Mouse (Mus musculus) left cerebral cortex, adult 9 months (tissue): ENCODE results near the gene Itk.
A peak's percentile ranks its signal among the peaks of the same experiment; 100 is the strongest.
"Not testable (repeated sequence)": the region's sequence is repeated elsewhere in the genome, so short reads cannot be mapped to it uniquely, and the experiment has no call there.

Experiments
- DNase-seq, 2 experiments: peaks; one replicate each; pipeline ENCODE4 v3.0.0; 2022; ENCODE audit warnings: low spot score in 2 of 2

Itk gene

DNA sequence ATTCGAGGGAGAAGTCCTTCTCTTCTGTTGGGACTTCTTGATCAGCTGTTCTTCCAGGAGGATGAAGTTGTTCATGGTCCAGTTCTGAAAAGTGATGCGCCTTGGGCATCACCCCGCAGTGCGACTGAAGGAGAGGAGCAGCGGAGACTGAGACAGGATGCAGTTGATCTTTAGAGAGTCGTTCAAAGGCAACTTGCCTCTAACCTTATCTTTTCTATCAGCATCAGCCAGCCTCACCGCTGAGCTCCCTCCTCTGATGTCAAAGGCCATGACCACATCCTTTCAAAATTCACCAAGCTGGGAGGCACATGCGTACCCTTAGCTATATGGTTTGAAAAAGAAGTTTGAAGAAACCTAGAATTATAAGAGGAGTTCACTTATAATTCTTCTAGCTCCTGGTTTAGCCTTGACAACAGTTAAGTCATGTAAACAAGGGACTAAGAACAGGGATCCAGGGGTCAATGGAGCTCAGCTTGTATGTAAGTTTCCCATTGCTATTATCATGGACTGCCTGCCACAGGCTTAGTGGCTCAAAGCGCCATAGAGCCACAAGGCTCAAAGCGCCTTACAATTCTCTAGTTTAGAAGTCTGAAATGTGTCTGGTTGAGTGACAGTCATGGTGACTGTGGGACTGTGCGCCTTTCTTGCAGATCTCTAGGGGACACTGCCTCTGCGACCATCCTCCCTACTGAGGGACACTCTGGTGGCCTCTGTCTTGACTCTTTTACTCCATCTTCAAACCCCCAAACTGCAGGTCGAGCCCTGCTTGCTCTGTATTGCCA, at the start of gene Itk:
Itk (minus strand) TSS at position 180 of the 782 bp plus-strand sequence.
- DNase-seq, result no peak

DNA sequence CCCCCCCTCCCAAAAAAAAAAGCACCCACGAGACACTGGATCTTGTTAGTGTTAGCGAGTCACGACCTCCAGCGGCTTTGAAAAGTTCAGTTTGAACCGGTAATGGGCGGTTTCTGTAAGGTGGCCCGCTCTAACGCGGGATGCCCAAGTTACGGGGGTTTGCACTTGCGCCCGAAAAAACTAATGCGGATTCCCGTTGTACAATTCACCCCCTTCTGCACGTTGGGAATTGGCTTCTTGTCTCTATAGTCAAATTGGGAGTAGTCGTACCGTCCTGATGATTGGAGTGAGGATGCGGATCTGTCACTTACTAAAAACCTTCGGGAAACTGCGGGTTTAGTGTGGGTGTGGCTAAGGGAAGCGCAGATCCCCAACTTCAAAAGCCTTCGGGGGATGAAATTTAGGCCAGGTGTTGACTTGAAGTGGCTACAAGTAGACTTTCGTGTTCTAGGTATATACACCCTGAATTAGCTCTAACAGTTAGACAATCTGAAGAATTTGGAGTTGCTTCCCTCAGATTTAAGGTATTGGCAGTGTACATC, 48.2 kb upstream of the Itk start:
- DNase-seq, result no peak

DNA sequence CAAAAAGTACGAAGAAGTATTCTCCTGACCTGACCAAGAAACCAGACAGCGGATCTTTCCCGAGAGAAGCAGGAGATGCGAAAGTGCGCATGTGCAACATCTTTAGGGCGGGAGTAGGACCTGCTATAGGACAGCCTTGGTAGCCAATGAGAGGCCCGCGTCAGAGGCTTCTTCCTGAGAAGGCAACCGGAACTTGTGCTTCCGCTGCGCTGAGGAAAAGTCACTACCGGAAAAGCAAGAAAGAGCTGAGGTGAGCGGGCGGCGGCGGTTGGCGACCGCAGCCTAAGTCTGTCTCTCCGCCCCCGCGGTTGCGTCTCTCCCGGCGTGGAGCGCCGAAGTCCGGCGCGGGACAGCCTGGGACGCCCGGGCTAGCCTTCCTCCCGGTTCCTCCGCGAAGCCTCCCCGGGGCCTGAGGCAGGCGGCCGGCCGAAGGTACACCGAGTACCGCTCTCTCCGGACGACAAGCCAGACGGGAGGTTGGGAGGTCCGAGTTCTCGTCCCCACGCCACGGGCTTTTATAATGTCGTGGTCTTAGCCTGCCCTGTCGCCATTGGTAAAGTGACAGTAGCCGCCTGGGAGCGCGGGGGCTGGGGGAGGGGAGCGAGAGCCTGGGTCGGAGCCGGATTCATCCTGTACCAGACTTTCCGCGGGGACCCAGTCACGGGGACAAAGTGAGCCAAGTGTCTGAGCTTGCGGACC, 47.6 kb upstream of the Itk start, which contains the start of gene Med7:
Med7 (plus strand) TSS at position 166 of the 699 bp plus-strand sequence.
- DNase-seq, result peak; percentile 89 to 96

DNA sequence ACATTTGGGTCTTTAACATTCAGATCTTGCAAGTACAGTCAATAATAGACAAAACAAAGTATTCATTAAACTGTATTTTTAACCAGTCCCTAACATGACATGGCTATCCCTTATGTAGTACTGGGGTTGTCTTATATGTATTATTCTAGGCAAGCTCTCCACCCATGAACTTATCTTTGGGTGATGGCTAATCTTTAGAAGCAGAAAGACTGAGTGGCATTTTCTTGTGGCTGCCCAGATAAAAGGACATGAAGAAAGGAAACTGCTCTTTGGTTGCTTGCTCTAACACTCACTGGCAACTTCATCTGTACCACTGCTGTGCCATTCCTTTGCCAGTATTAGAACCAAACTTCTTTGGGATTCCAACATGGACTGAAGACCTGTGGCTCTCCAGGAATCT, 46.0 kb upstream of the Itk start:
- no peak for DNase-seq

DNA sequence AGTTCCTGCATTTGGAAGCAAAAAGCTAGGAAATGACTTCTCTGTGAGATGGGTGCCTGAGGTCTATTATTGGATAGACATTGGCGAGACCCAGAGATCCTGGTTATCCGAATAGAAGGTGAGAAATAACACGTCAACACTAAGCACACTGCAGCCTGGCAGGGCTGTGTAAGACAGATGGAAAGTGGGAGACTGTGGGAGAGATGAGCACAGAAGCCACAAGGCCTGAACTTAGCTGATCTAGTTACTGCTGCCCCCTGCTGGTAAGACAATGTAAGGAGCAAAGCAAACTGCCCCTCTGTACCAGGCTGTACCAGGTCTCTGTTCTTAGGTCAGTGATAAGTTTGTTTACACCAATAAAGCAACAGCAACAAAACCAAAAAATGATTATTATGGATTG, 41.8 kb upstream of the Itk start:
- peak; percentile 76 to 90 for DNase-seq

DNA sequence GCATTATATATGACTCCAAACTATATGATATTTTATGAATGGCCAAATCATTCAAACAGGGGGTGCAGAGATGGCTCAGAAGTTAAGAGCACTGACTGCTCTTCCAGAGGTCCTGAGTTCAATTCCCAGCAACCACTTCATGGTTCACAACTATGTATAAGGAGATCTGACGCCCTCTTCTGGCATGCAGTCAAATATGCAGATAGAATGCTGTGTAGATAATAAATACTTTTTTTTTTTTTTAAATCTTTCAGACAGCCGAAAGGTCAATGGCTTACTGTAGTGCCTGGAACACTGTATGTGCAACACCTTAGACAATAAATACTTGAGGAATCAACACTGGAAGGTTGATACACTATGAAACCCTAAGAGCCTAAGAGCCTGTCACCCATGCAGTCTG, 40.8 kb upstream of the Itk start:
- DNase-seq, result no peak

DNA sequence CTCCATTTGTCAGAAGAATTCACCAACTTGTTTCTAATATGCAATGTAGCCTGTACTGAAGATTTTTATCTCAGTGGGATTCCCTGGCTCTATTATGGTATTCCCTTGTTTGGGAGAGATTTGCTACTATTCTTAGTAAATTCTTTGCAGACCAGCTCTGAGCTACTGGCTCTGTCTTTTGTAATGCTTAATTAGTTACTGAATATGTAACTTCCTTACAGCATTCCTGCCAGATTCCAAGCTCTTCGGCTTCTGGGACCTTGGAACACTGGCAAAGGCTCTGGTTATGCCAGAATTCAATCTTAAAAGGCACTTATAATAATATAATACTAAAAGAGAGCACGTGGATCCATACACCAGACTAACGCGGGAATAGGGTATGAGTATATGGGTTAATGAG, 38.8 kb upstream of the Itk start:
- not testable (repeated sequence) for DNase-seq

DNA sequence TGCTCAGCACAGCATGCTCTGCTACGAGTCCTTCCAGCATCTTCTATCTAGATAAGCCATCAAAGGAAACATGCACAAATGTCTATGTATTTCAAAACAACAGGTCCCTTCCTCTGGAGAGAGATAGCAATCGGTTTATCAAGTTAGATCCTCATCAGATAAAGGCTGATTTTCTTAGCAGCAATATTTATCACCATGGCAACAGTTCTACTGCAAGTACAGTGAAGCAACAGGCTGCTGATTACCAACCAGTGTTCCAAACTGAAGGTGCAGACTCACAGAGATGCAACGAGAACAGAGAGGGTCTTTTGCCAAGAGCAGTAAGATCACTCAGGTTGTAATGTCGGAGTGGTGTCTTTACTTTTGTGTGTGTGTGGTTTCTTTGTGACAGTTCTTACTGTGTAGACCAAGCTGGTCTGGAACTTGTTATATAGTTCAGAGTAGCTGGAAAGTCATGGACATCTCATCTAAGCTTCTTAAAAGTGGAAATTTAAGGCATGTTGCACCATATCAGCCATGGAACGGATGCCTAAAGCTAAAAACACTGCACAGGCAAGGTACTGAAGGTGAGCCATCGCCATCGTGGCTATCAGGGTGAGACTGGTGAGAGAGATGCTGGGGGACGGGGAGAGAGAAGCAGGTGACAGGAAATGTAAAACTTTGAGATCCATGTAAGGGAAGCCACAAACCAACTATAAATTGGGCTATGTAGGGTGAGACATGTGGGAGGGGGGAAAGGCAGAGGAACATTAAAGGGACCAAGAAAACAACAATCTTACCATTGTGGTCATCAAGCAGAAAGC, 32.0 kb upstream of the Itk start:
- no peak for DNase-seq

DNA sequence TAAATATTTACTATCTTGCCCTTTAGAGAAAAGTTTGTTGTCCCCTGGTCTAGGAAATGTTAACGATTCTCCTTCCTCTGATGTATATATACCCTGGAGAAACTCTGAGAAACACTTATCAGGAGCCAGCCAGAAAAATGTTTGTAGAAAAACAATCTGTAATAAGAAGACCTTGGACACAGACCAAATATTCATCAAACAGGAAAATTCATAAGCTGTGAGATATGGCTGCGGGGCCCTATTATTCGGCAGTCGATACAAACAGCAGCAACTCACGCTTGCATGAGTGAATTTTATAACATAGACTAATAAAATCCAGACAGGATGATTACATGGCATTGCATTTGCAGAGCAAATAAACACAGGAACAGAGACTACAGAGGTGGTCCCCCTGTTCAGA, 29.5 kb upstream of the Itk start:
- DNase-seq, result no peak

DNA sequence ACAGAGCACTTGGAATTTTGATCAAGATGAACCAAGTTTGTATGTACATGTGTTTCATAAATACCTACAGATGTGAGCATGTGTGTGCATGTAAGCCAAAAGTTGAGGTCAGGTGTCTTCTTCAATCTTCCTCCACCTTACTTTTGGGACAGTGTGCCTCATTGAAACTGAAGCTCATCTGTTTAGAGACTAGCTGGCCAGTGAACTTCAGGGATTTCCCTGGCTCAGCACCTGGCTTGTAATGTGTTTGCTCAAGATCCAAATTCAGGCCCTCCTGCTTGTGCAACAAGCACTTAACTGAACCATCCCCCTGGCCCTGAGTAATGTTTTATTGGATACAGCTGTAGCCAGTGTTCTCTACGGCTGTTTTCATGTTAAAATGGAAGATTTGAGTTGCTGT, 29.1 kb upstream of the Itk start:
- no peak for DNase-seq

DNA sequence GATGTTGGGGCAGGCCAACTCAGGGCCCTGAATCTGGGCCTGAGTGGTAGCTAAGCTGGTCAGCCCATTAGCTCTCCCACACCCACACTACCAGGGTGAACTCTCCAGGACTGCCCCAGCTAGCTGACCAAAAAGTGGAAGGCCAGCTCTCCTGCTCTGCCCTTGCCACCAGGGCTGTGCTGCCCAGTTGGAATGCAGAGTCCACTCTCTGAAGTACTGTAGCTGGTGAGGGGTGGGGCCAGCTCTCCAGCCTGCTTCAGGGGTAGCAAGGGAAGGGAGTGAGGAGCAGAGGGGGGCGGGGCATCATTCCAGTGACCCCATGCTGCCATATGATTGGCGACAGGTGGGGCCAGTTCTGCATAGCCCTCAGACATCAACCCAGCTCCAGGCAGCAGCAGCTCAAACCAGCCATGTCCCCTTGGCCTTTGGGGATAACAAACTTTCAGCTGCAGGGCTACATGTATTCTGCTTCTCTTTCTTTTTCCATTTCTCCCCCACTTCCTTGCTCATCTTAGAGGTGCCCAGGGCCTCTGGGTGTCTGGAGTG, 20.8 kb upstream of the Itk start:
- DNase-seq, result no peak

DNA sequence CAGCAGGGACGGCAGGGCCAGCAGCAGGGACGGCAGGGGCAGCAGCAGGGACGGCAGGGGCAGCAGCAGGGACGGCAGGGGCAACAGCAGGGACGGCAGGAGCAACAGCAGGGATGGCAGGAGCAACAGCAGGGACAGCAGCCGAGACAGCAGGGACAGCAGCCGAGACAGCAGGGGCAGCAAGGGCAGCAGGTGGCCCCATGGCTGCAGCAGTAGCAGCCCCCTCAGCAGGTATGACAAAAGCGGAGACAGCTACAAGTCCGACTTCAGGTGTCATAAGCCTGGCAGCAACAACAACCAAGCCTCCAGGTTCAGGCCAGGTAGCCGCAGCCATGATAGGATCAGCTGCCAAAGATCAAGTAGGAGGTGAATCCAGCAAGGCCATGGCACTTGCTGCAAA, 17.4 kb upstream of the Itk start:
- DNase-seq, result no peak

DNA sequence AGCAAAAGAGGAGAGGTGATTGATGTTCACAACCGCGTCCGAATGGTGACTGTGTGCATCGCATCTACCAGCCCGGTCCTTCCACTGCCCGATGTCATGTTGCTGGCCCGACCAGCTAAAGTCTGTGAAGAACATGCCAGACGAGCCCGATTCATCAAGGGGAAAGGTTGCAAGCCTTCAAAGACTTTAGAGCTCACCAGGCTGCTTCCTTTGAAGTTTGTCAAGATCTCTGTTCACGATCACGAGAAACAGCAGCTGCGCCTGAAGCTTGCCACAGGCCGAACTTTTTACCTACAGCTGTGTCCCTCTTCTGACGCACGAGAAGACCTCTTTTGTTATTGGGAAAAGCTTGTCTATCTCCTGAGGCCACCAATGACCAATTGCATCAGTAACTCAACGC, 15.7 kb upstream of the Itk start:
- no peak for DNase-seq

DNA sequence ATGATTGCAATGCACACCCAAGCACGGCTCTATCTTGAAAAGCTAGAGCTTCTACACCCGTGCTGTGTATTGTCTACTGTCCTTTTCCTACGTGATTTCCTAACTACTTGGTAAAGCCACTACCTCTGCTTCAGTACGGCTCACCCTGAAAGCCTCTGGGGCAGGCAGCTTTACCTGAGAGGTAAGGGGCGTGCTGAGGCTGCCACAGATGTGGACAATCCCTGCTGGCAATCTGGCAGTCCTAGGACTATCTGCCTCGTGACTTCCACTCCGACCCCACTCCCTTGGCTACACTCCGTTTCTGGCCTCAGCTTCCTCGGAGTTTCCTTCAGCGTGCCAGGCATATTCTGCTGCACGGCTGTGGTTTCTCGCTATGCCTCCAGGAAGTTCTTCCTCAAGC, 12.2 kb upstream of the Itk start:
- no peak for DNase-seq

DNA sequence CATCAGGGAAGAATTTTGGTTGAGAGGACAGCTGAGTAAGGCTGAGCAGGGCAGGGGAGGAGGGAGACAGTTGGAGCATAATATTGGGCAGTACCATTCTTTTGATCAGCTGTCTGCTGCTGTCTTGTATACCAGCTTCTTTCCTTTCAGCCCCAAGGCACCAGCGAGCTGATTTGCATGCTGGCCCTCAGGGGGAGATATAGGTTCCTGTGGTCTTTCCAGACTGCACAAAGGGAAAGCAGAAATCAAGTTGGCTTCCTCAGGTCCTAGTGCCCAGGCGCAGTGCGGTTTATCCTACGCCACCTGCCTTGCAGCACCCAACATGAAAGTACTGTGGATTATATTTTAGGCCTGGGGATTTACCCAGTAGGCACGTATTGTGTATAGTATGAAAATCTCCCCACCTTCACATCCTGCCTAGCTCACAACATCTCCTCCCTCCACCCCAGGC, 9.6 kb upstream of the Itk start:
- no peak for DNase-seq

DNA sequence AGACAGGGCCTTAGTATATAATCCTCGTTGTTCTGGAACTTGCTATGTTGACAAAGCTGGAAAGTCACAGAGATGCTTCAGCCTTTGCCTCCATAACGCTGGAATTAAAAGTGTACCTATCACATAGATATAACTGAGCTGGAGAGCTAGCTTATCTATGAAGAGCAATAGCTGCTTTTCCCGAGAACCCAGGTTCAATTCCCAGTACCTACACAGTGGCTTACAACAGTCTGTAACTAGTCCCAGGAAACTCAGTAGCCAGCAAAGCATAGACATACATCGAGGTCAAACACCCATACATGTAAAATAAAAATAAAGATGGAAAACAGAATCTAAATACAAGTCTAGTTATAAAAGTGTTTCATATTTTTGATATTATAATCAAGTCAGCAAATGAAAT, 9.2 kb upstream of the Itk start:
- no peak for DNase-seq

DNA sequence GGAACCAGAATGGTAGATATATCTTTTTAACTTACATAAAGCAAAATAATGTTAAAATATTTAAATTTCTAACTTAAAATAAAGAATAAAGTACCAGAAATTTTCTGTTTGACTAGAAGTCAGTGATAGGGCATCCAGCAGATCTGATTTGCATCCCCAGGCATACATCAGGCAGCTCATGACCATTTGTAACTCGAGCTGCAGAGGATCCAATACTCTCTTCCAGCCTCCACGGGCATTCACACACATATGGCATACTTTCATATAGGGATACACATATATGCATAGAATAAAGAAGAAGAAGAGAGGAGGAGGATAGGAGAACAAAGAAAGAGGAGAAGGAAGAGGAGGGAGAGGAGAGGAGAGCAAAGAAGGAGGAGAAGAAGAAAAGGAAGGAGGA, 8.6 kb upstream of the Itk start:
- DNase-seq, result no peak

DNA sequence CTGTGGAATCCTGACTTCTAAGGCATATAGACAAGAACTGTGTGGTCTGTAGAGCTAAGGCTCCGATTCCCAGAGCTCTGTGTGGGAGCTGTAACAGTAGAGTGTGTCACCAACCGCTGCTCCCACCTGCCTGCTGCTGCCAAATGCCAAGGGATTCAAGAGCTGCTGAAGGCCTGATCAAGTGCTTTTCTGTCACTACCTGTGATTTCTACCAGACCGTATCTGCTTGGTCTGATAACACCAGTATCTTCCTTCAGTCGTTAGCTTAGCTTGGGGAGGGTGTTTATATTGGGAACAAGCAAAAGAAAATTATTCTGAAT, 7.5 kb upstream of the Itk start:
- DNase-seq, result peak in 1 of 2 experiments; percentile 11

DNA sequence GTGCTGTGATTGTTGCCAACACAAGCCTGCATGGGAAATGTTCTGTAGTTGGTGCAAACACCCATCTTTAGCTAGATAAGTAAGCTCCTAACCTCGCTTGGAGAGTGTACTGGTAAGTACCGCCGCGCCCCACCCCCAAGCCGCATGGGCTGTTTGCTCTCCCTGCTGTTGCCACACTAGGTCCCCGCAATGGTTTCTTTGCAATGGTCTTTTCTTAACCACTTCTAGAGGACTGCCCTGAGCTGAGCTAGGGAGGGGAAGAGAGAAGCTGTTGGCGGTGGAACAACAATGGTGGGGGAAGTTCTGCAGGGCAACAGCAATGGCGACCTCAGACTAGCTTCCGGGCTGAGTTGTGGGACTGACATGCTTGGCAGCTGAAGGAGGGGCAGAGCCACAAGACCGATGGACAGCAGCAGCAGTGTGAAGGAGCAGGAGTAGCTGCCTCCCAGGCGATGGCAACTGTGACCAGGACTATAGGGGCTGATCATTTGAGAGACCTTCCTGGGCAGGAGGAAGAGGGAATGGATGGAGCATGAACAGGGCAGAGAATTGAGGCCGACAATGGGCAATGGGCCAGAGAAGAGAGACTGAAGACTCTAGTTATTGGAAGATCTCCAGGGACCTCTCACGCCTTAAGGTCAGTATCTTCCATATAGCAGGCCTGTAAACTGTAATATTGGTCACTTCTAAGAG, 7.0 kb upstream of the Itk start, which contains the start of gene Fam71b:
Fam71b (plus strand) TSS at position 393 of the 693 bp plus-strand sequence.
- DNase-seq, result no peak

DNA sequence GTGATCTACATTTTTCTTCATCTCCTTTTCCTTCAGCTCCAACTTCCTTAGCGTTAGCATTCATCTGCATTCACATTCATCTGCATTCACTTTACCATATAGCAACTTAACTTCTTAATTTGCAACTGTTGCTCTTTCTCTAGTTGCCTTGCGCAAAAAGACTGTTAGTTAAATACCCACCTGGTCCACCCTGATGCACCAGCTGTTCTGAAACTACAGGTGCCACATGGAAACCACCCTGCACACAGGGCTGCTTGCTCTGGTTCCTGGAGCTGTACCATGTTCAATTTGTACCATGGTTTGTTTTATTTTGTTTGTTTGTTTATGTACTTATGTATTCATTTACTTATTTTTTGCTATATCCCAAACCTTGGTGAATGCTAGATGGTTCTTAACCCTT, 6.4 kb upstream of the Itk start:
- no peak for DNase-seq

DNA sequence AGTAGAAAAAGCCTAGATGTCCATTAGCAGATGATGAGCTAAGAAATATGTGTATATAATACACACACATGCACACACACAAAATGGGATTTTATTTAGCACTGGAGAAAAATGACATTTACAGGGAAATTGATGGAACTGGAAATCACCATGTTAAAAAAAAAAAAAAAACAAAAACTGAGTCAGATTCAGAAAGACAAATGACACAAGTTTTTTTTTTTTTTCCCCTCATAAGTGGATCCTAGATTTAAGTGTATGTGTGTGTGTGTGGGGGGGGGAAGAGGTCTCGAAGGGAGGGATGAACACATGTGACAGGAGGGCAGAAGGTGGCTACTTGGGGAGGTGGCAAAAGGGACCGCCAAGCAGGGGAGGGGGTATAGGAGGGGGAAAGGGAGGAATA, 5.8 kb upstream of the Itk start:
- DNase-seq, result no peak
